Mouse (Mus musculus) MEL (cell line): ENCODE measurements around the gene Lnpk.

Experiments used
- CTCF ChIP-seq, 3 experiments: IDR thresholded peaks in 2 of 3; conservative IDR thresholded peaks in 1 of 3; 2 replicates each; pipeline ENCODE4 v1.5.1; 2011 to 2012; ENCODE audit warnings: low read length in 3 of 3, low read depth in 2 of 3, mild to moderate bottlenecking in 2 of 3, improper control_type of control experiment in 1 of 3, inconsistent platforms in 1 of 3, mixed read lengths in 1 of 3, moderate library complexity in 1 of 3; ENCODE audit not compliant: control insufficient read depth in 1 of 3, insufficient read depth in 1 of 3, poor library complexity in 1 of 3, severe bottlenecking in 1 of 3
- MYB ChIP-seq: IDR thresholded peaks from 2 replicates; pipeline ENCODE4 v1.6.1; 2011; ENCODE audit warnings: mild to moderate bottlenecking, low read depth, low read length, improper control_type of control experiment
- POLR2AphosphoS2 ChIP-seq: IDR thresholded peaks from 2 replicates; pipeline ENCODE4 v1.6.1; 2011; ENCODE audit warnings: low read length, improper control_type of control experiment

- no peak for TF ChIP-seq POLR2AphosphoS2
- TF ChIP-seq MYB, result no peak
- no peak for TF ChIP-seq CTCF (IDR thresholded peaks at IDR 0.05 in 2 of 3, conservative IDR thresholded peaks at IDR 0.05 in 1 of 3; ENCODE audit: control insufficient read depth in 1 of 3, insufficient read depth in 1 of 3, low read depth in 2 of 3, low read length in 3 of 3, poor library complexity in 1 of 3, severe bottlenecking in 1 of 3)
Measured at GRCm38 (mm10) chr2:74570390-74570789, 8.8 kb downstream of the Lnpk start.
